Mouse (Mus musculus): Measurements from ENCODE around the gene Gas7.

GRCm38 (mm10) chr11:67561631-67562030 lies 106.4 kb downstream of the Gas7 start:
- TF ChIP-seq POLR2A (IDR thresholded peaks at IDR 0.05; ENCODE audit: borderline replicate concordance, extremely low read depth, low read depth, low read length) (no peak), CTCF (IDR thresholded peaks at IDR 0.05; ENCODE audit: insufficient read depth, low read length) (no peak)

All from lung, adult 2 months (tissue).